Mouse (Mus musculus): ENCODE results near the gene Bptf.
A peak's percentile ranks its signal among the peaks of the same experiment; 100 is the strongest.
"Not testable (repeated sequence)": the region's sequence is repeated elsewhere in the genome, so short reads cannot be mapped to it uniquely, and the experiment has no call there.

Gene Bptf

GRCm38 (mm10) chr11:107016893-107017292, 115.0 kb downstream of the Bptf start:
- no peak for DNase-seq

GRCm38 (mm10) chr11:107015535-107016187, 116.3 kb downstream of the Bptf start:
- not testable (repeated sequence) for DNase-seq

GRCm38 (mm10) chr11:107014597-107015309, 117.2 kb downstream of the Bptf start:
- DNase-seq, result peak in 1 of 2 experiments; percentile 27

- no peak for DNase-seq
These were observed 117.8 kb downstream of the Bptf start for GRCm38 (mm10) chr11:107014020-107014585.

- DNase-seq, result peak; percentile 92 to 95
These were observed 119.5 kb downstream of the Bptf start for GRCm38 (mm10) chr11:107012324-107013017.

- DNase-seq, result no peak
These were observed 120.1 kb downstream of the Bptf start for GRCm38 (mm10) chr11:107011669-107012323.

GRCm38 (mm10) chr11:107011171-107011570, 120.8 kb downstream of the Bptf start:
- no peak for DNase-seq

- no peak for DNase-seq
These were observed 121.5 kb downstream of the Bptf start for GRCm38 (mm10) chr11:107010447-107010846.

GRCm38 (mm10) chr11:107005538-107005937, 126.4 kb downstream of the Bptf start:
- no peak for DNase-seq

- no peak for DNase-seq
These were observed 129.9 kb downstream of the Bptf start for GRCm38 (mm10) chr11:107001760-107002675.

- DNase-seq, result no peak
These were observed 131.9 kb downstream of the Bptf start for GRCm38 (mm10) chr11:106999949-107000513.

GRCm38 (mm10) chr11:106999151-106999948, 132.6 kb downstream of the Bptf start, which contains the start of gene Kpna2:
Gene Kpna2, minus strand, starts transcription at chr11:106999541.
- DNase-seq, result peak; percentile 77 to 86

- DNase-seq, result peak in 1 of 2 experiments; percentile 33
These were observed 133.2 kb downstream of the Bptf start for GRCm38 (mm10) chr11:106998651-106999150.

- no peak for DNase-seq
These were observed 134.0 kb downstream of the Bptf start for GRCm38 (mm10) chr11:106997976-106998375.

- DNase-seq, result not testable (repeated sequence)
These were observed 135.4 kb downstream of the Bptf start for GRCm38 (mm10) chr11:106996492-106996891.

GRCm38 (mm10) chr11:106994246-106995085, 137.5 kb downstream of the Bptf start:
- DNase-seq, result no peak

GRCm38 (mm10) chr11:106987384-106987783, 144.5 kb downstream of the Bptf start:
- DNase-seq, result no peak

- not testable (repeated sequence) for DNase-seq
These were observed 145.8 kb downstream of the Bptf start for GRCm38 (mm10) chr11:106985979-106986604.

Measured in thymus, adult 18-20 months (tissue).